Mouse (Mus musculus) C2C12 (cell line): ENCODE results near the gene Slc23a2. TPM values are rescaled to one million over a fixed set of nuclear protein-coding genes. Genes with fewer than 3 reads are reported as not detected.

Experiments used
- H3K27me3 ChIP-seq: one replicate; pipeline ENCODE4 v1.6.1; 2011; ENCODE audit not compliant: control insufficient read depth, insufficient read depth, insufficient read length
- H3K36me3 ChIP-seq: one replicate; pipeline ENCODE4 v1.6.1; 2011; ENCODE audit not compliant: control insufficient read depth, insufficient read depth
- H3K4me3 ChIP-seq: one replicate; pipeline ENCODE4 v1.5.1; 2011; ENCODE audit warnings: mild to moderate bottlenecking, control low read depth; ENCODE audit not compliant: poor library complexity, insufficient read depth, severe bottlenecking
- H3K79me2 ChIP-seq: one replicate; pipeline ENCODE4 v1.6.1; 2011; ENCODE audit not compliant: control insufficient read depth, insufficient read depth
- H3K79me3 ChIP-seq: one replicate; pipeline ENCODE4 v1.6.1; 2011; ENCODE audit warnings: low read depth, control low read depth
- H3ac ChIP-seq: one replicate; pipeline ENCODE3; 2011; ENCODE audit warnings: low read depth; ENCODE audit not compliant: control insufficient read depth, insufficient read length
- CEBPB ChIP-seq: IDR thresholded peaks from one replicate; pipeline ENCODE4 v1.6.1; 2011; ENCODE audit warnings: low read depth, mild to moderate bottlenecking, control low read depth, moderate library complexity
- CTCF ChIP-seq: IDR thresholded peaks from one replicate; pipeline ENCODE4 v1.5.1; 2011; ENCODE audit not compliant: control insufficient read depth, insufficient read depth, insufficient read length
- FOSL1 ChIP-seq: IDR thresholded peaks from one replicate; pipeline ENCODE4 v1.8.0; 2011; ENCODE audit warnings: mild to moderate bottlenecking, low read length; ENCODE audit not compliant: poor library complexity, insufficient read depth, severe bottlenecking
- MAX ChIP-seq: IDR thresholded peaks from one replicate; pipeline ENCODE4 v1.6.1; 2011; ENCODE audit warnings: mild to moderate bottlenecking, control low read depth
- MYOD1 ChIP-seq: IDR thresholded peaks from one replicate; pipeline ENCODE4 v1.6.1; 2011; ENCODE audit warnings: low read depth; ENCODE audit not compliant: control insufficient read depth, insufficient read length
- MYOG ChIP-seq: IDR thresholded peaks from one replicate; pipeline ENCODE4 v1.6.1; 2011; ENCODE audit not compliant: control insufficient read depth, insufficient read length; ENCODE audit errors: extremely low read depth
- USF1 ChIP-seq: IDR thresholded peaks from one replicate; pipeline ENCODE4 v1.6.1; 2011; ENCODE audit warnings: low read depth, mild to moderate bottlenecking, control low read depth, moderate library complexity
- polyA plus RNA-seq: library from polyadenylated mRNA; unstranded; fragments of >200 nt; fragmentation: generic; extraction: Trizol; gene quantifications from one replicate; pipeline ENCODE4 v1.2.1, GENCODE M21; 2012; ENCODE audit warnings: missing spikeins

Gene Slc23a2
- polyA plus RNA-seq, 1 experiment: 12.0 TPM

DNA sequence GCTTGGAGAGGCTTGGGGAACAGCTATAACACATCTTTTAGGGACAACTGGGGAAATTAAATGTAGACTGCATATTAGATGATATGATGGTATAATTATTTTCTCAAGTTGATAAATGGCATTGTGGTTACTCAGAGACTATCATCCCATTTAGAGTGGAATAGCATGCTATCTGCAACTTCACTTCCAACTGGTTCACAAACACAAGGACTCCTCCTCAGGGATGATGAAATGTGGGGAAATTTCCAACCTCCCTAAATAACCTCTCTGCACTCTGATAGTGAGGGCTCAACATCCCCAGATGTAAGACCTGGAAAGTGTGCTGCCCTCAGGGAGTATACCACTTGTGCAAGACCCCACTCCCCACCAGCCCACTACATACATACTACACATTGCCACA lies 60.1 kb downstream of the Slc23a2 start:
- H3K27me3 ChIP-seq: no peaks in the 10 kb centered on the region
- H3ac ChIP-seq: no peak overlapping the region
- TF ChIP-seq CEBPB (peak; percentile 65), MYOD1 (no peak)
- H3K4me3 ChIP-seq: no peak overlapping the region
- H3K36me3 ChIP-seq: peaks cover 73% of the 10 kb centered on the region
- H3K79me3 ChIP-seq: no peaks in the 10 kb centered on the region
- H3K79me2 ChIP-seq: peaks cover 9% of the 10 kb centered on the region

DNA sequence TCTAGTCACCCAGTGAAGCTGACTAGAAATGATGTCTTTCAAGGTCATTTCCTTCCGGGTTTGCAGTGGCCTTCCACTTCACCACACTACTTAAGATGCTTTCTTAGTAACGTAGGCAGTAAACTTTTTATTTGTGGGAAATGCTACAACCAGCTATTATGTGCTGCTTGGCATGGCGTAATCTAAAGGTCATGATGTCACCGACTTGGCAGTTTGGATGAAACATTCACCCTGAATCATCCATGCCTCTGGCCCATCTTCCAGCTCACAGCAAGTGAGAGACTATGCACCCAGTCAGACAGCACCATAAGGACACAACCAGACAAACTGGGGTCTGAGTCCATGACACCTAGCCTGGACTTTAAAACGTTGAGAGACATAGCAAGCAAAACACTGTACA lies 60.5 kb downstream of the Slc23a2 start:
- no peaks in the 10 kb centered on the region for H3K79me3 ChIP-seq
- H3K4me3 ChIP-seq: no peak overlapping the region
- H3ac ChIP-seq: no peak overlapping the region
- H3K36me3 ChIP-seq: peaks cover 68% of the 10 kb centered on the region
- H3K27me3 ChIP-seq: no peaks in the 10 kb centered on the region
- peaks cover 9% of the 10 kb centered on the region for H3K79me2 ChIP-seq
- TF ChIP-seq MYOG (no peak), CEBPB (peak; percentile 86), MAX (peak; percentile 34)

DNA sequence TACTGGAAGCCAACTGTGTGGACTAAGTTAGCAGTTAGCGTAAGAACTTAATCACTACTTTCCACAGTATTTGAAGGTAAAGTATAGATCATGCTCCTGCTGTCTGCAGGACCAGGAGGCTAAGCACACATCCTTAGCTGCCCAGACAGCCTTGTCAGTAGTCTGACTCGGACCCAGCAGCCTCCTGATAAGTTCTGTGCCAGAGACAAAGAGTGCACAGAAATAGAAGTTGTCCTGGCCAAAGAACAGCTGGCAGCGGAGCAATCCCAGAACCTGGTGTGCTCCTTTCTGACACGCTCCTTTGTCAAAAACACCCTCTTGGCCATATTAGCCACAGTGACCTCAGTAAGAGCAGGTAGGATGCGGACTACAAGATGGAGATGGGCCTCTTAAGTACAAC lies 65.8 kb downstream of the Slc23a2 start:
- Histone ChIP-seq H3K36me3 (peaks cover 56% of the 10 kb centered on the region), H3ac (no peak overlapping the region), H3K4me3 (no peak overlapping the region), H3K27me3 (no peaks in the 10 kb centered on the region), H3K79me3 (no peaks in the 10 kb centered on the region), H3K79me2 (peaks cover 9% of the 10 kb centered on the region)
- TF ChIP-seq FOSL1 (no peak), MYOD1 (no peak), USF1 (no peak), CEBPB (no peak), CTCF (no peak), MAX (no peak), MYOG (no peak)

DNA sequence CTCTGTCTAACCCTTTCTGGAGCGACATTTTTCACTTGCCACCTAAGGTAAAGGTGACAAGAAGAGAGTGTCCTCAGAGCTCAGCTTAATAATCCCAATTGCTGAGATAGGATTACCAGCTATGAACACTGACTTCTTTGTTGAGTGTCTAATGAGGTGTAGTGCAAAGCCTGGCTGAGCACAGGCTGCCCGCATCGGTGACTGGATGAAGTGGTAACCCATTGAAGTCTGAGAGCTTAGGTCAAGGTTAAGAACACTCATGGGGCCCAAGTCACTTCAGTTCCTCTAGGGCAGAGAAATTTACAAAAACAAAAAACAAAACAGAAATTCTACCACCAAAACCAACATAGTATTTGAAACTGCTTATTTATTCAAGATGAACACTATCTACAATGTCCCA lies 71.9 kb downstream of the Slc23a2 start:
- Histone ChIP-seq H3K4me3 (no peak overlapping the region), H3ac (no peak overlapping the region), H3K79me2 (no peaks in the 10 kb centered on the region), H3K79me3 (no peaks in the 10 kb centered on the region), H3K36me3 (peaks cover 78% of the 10 kb centered on the region), H3K27me3 (no peaks in the 10 kb centered on the region)
- no peak for TF ChIP-seq CEBPB
- no peak for TF ChIP-seq USF1
- no peak for TF ChIP-seq MAX
- no peak for TF ChIP-seq FOSL1

DNA sequence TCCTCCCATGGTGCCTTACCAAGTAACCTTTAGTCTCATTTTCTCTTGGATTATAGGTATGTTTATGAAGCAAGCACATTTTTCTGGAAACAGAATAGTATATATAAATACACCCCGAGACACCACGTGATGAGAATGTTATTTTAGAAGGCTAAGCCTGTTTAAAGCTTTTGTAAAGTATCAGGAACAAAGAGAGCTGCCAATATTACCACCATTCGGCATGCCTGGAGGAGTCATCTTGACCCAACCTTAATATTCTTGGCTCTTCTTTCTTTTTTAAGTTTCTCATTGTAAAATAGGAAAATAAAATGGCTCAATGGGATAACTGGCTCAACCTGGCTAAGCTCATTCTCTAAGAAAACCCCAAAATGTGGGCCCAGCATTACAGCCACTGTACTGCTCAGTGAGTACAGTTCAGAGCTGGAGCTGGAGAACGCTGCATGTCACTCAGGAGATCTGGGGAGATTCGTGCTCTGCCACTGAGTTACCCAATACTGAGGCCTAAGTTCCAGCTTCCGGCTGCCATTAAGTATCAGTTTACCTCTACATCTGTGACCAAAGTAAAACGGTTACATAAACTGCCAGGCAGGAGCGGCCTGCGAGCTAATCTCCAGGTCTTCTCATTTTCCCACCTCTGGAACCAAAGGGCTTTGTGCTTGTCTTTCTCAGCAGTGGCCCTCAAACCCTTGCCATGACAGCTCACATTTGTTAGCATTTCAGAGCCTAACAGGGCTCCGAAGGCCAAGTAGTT lies 74.7 kb downstream of the Slc23a2 start:
- Histone ChIP-seq H3ac (no peak overlapping the region), H3K27me3 (no peaks in the 10 kb centered on the region), H3K79me3 (no peaks in the 10 kb centered on the region), H3K79me2 (no peaks in the 10 kb centered on the region), H3K36me3 (peaks cover 72% of the 10 kb centered on the region), H3K4me3 (no peak overlapping the region)
- TF ChIP-seq USF1 (no peak), CEBPB (no peak), CTCF (no peak), FOSL1 (no peak), MYOG (no peak)

DNA sequence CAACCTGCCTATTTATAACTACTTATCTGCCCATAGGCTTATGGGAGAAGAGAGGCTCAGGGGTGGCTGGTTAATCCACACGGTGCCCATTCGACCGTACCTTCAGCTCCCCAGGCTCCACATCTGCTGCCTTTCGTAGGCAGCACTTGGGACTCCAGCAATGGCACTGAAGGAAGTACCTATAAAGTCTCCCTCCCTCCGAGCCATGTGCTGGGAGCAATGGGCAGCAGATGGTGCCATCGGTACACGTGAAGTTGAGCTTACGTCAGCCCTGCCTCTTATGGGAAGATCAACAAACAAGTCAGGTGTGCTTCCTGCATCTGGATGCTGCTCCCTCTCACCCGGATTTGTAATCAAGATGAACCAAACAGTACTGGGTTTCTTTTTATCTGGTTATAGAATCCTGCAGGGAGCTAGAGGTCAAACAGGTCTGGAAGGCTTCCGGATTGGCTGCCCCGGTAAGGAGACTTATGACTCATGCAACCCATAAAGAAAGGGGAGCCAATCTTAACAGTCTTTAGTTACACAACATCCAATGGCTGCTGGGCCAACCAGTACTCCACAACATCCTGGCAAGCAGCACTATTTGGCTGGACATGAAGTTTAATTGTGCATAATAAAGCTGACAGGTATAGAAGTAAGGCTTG lies 80.6 kb downstream of the Slc23a2 start:
- Histone ChIP-seq H3ac (no peak overlapping the region), H3K4me3 (no peak overlapping the region), H3K36me3 (peaks cover 70% of the 10 kb centered on the region), H3K79me3 (no peaks in the 10 kb centered on the region), H3K79me2 (no peaks in the 10 kb centered on the region), H3K27me3 (no peaks in the 10 kb centered on the region)
- no peak for TF ChIP-seq CEBPB
- TF ChIP-seq MYOD1: no peak
- TF ChIP-seq MAX: no peak
- TF ChIP-seq CTCF: no peak
- no peak for TF ChIP-seq MYOG
- TF ChIP-seq FOSL1: no peak
- no peak for TF ChIP-seq USF1
